Mouse (Mus musculus): ENCODE results near the gene D17Wsu92e.

D17Wsu92e gene

GRCm38 (mm10) chr17:27748123-27748522, 72.3 kb downstream of the D17Wsu92e start:
- no peak for DNase-seq (ENCODE audit: low read depth, low spot score)

GRCm38 (mm10) chr17:27746446-27746845, 74.0 kb downstream of the D17Wsu92e start:
- no peak for DNase-seq (ENCODE audit: low read depth, low spot score)

- DNase-seq (ENCODE audit: low read depth, low spot score): no peak
Observed at GRCm38 (mm10) chr17:27740961-27741360, 79.5 kb downstream of the D17Wsu92e start.

- DNase-seq (ENCODE audit: low read depth, low spot score): no peak
Observed at GRCm38 (mm10) chr17:27734344-27735073, 85.9 kb downstream of the D17Wsu92e start.

GRCm38 (mm10) chr17:27732694-27733093, 87.8 kb downstream of the D17Wsu92e start:
- DNase-seq (ENCODE audit: low read depth, low spot score): no peak

- DNase-seq (ENCODE audit: low read depth, low spot score): no peak
Observed at GRCm38 (mm10) chr17:27732152-27732551, 88.3 kb downstream of the D17Wsu92e start.

GRCm38 (mm10) chr17:27728770-27729169, 91.7 kb downstream of the D17Wsu92e start, which contains the start of gene Spdef:
Gene Spdef (minus strand): TSS chr17:27728955.
- DNase-seq (ENCODE audit: low read depth, low spot score): no peak

DNA sequence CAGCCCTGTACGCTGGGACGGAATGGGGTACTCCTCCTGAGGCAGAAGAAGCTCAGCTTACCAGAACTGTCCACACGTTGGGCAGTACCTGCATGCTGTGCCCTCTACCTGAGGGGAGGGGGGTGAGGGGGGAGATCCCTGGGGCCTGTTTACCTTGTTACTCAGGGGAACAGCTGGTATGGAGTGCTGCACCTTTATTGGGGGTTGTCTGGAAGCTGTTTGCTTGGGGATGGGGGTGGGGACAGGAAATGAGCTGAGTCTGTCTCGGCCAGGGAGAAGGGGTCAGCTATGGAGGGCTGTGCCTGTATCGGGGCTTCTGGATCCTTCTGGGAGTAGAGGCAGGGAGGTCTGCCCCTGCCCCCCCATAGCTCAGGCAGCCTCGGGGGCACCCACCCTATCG, 93.9 kb downstream of the D17Wsu92e start:
- DNase-seq (ENCODE audit: low read depth, low spot score): no peak

GRCm38 (mm10) chr17:27725412-27725811, 95.0 kb downstream of the D17Wsu92e start:
- no peak for DNase-seq (ENCODE audit: low read depth, low spot score)

DNA sequence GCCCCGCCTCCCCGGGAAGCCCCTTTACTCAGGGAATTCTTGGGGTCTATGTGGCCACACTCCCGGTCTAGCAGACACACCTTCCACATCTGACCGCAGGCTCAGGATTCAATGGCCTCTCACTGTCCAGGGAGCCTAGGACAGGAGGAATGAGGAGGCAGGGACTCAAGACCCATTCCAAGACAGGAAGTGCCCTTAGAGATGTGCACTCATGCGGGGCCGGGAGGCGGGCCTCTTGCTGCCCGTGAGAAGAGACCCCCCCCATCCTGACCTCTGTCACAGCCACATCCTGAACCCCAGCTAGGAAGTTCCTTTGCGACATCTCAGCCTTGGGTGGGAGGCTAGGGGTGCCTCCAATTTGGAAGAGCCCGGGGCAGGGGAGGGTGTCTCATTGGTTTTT, 95.4 kb downstream of the D17Wsu92e start:
- no peak for DNase-seq (ENCODE audit: low read depth, low spot score)

DNA sequence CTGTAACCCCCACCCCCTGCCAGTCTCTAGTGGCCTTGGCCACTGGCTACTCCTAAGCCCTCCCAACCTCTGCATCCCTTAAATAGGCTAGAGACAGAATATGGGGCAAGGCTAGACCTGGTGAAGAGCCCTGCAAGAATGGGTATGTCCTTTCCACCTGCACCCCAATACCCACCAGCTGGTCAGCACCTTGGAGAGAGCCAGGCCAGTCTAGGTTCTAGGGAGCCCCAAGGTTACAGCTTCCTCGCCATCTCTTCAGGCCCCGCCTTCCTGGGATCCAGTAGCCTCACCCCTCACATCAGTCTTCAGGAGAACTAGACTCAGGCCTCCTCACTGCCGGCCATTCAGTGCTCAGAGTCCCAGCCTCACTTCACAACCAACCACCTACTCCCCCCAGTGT, 96.1 kb downstream of the D17Wsu92e start:
- DNase-seq (ENCODE audit: low read depth, low spot score): no peak

DNA sequence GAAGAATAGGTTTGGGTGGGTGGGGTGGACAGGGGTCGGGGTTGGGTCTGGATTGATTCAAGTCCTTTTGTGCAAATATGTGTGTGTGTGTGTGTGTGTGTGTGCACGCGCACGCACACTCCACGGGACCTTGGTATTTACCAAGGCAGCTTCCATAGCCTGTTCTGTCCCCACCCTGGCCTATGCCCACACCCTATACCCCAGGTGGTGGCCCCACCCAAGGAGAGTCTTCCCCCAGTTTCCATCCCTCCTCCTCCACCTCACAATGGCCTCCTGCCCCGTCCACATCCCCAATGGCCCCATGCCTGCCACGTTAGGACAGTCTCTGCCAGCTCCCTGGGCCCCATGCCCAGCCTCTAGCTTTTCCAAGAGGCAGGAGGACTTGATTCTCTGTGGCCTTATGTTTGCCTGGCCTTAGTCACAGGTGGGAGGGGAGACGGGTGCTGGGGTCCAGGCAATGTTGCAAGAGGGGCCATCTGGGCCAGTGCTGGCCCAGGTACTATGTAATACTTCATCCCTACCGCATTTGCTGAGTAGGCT, 99.3 kb downstream of the D17Wsu92e start:
- DNase-seq (ENCODE audit: low read depth, low spot score): no peak

GRCm38 (mm10) chr17:27720326-27720725, 100.1 kb downstream of the D17Wsu92e start:
- DNase-seq (ENCODE audit: low read depth, low spot score): no peak

- DNase-seq (ENCODE audit: low read depth, low spot score): no peak
Observed at GRCm38 (mm10) chr17:27719663-27720062, 100.8 kb downstream of the D17Wsu92e start.

GRCm38 (mm10) chr17:27718250-27718649, 102.2 kb downstream of the D17Wsu92e start:
- DNase-seq (ENCODE audit: low read depth, low spot score): no peak

DNA sequence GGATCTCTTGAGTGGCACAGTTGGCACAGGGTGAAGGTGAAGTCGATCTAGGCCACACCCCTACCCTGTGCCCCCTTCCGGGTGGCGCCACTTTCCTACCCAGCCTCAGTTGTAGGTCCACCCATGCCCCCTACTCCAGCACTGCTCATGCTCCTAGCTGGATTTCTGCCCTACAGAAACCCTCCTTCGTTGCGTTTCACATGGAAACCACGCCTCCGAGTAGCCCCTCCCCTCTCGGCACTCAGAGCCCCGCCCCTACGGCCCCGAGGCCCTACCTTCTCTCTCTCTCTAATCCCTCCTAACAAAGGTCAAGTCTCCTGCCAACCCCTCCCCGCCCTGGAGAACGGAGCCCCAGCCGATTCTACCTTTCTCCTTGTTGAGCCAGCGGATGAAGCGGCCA, 103.6 kb downstream of the D17Wsu92e start:
- DNase-seq (ENCODE audit: low read depth, low spot score): peak; percentile 55

GRCm38 (mm10) chr17:27712832-27713231, 107.6 kb downstream of the D17Wsu92e start:
- DNase-seq (ENCODE audit: low read depth, low spot score): no peak

- no peak for DNase-seq (ENCODE audit: low read depth, low spot score)
Observed at GRCm38 (mm10) chr17:27709650-27710049, 110.8 kb downstream of the D17Wsu92e start.

GRCm38 (mm10) chr17:27707954-27708661, 112.3 kb downstream of the D17Wsu92e start:
- no peak for DNase-seq (ENCODE audit: low read depth, low spot score)

DNA sequence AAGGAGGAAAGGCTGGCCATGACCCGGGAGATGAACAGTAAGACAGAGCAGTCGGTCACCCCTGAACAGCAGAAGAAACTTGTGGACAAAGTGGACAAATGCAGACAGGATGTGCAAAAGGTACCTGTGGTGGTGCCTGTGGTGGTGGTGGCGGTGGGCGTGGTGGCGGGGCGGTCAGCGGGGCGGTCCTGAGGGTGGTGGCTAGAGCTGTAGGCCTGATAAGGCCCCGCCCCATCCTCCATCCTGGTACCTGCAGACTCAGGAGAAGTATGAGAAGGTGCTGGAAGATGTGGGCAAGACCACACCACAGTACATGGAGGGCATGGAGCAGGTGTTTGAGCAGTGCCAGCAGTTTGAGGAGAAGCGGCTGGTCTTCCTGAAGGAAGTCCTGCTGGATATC, 114.8 kb downstream of the D17Wsu92e start:
- DNase-seq (ENCODE audit: low read depth, low spot score): no peak

DNA sequence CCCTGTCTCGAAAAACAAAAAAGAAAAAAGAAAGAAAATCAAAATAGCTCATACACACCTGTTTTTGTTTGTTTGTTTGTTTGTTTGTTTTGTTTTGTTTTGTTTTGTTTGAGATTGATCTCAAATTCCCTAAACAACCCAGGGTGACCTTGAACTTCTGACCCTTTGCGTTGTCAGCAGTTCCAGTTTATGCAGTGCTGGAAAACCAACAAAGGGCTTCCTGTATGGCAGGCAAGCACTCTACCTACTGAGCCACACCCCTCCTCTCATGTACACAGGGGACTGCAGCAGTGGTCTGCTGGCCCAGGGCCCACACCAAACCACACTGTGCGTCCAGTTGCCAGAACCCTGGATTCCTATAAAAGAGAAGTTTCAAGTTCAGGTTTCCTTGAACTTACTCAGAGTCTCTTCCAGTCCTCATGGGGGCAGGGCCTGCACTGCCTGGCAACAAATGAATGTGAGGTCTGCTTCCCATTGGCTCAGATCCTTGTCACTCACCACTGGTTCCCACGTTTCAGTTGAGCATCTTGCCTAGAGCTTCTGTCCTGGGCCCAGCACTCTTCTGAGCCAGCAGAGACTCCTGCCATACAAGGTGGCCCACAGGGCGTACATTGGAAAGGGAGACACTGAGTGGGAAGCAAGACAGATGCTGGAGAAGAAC, 116.4 kb downstream of the D17Wsu92e start:
- no peak for DNase-seq (ENCODE audit: low read depth, low spot score)

- no peak for DNase-seq (ENCODE audit: low read depth, low spot score)
Observed at GRCm38 (mm10) chr17:27702518-27702917, 117.9 kb downstream of the D17Wsu92e start.
